Mouse (Mus musculus) Muller cell, postnatal 12 days (primary cell): ENCODE data around the gene Gm7879.

Experiments used
- DNase-seq: peaks from one replicate; pipeline ENCODE4 v3.0.0-alpha.2; 2015; ENCODE audit errors: inconsistent ontology term

Gm7879 gene

DNA sequence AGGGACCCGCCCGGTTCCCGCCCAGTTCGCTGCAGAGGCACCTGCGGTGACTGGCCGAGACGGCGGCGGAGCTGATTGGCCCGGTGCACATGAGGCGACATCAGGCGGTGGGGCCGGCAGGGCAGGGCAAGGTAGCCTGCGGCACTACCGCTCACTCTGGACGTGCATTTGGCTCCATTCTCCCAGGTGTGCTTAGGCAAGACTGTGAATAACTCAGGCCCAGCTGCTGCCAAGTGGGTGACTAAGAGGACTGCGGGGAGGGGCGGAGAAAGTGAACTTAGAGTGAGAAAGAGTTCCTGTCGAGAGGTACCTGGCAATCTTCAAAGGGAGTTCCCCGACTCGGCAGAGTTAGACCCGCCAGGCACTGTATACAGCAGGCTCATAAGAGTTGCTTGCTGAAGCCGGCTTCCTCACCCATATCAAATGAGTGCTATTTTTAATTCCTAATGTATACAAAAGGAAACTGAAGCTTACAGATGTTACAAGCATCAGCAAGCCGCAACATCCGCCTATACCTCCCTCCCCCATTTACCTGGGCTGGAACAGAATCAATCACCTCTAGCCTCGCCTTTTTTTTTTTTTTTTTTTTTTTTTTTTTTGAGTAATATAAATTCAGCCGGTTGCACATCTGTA, 35.3 kb downstream of the Gm7879 start:
- DNase-seq: peak; percentile 36

DNA sequence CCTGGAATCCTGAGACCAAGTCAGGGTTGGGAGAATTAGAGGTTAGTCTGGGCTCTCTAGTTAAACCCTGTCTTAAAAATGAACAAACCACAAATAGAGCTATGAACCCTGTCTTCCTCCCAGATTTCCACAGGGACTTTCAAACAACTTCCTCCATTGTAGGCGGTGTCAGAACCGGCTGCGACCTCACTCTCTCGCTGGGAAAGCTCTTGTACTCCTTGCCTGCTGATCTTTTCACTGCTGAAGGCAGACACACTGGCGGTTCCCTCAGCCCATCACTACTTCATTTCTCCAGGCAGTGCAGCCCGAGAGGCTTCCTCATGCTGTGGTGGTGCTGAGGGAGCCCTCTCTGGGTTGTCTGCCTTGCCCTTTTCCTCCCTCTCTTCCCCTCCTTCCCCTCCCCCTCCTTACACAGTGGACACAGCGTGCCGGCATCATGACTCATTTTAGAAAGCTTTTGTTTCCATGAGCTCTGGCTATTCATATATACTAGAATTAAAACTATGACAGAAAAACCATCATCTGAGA, 35.9 kb downstream of the Gm7879 start:
- peak; percentile 96 for DNase-seq

DNA sequence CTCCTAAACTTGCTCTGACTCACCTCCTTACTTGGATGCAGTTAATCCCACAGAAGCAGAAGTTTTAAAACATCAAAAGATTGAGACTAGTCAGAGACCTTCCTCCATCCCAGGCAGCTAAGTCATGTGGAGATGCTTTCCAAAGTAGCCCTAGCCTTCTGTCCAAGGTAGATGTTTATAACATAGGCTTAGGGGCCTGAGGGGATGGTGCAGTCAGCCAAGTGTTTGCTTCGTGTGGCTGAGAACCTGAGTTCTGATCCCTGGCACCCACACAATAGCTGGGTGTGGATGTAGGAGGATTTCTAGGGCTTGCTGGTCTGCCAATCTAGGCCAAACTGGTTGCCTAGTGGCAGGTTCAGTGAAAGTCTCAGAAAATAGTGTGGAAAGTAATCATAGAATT, 40.3 kb downstream of the Gm7879 start:
- DNase-seq: peak; percentile 17

- DNase-seq: peak; percentile 96
These were observed 47.0 kb downstream of the Gm7879 start for GRCm38 (mm10) chr5:43959884-43960440.

GRCm38 (mm10) chr5:43961056-43961455, 48.1 kb downstream of the Gm7879 start:
- DNase-seq: no peak
